Mouse (Mus musculus) lung, embryonic 15.5 days (tissue): ENCODE data around the gene Tmco1. TPM values are rescaled to one million over a fixed set of nuclear protein-coding genes. Genes with fewer than 3 reads are reported as not detected.

Experiments
- ATAC-seq: fragments of 200-750 bp; cut with Nextera tagmentation; 2 replicates; pipeline ENCODE4 v1.8.0; 2017; ENCODE audit warnings: moderate number of reproducible peaks, borderline replicate concordance; ENCODE audit not compliant: low FRiP score, low TSS enrichment; ENCODE audit errors: extremely low read depth
- H3K27ac ChIP-seq: fragments of 300-500 bp; sonication (generic); 2 replicates; pipeline ENCODE4 v1.5.1; 2015; ENCODE audit warnings: moderate library complexity, mild to moderate bottlenecking, inconsistent platforms
- H3K27me3 ChIP-seq: fragments of 300-500 bp; sonication (generic); 2 replicates; pipeline ENCODE4 v1.6.1; 2015; ENCODE audit warnings: inconsistent platforms
- H3K36me3 ChIP-seq: fragments of 300-500 bp; sonication (generic); 2 replicates; pipeline ENCODE4 v1.6.1; 2015; ENCODE audit warnings: inconsistent platforms
- H3K4me1 ChIP-seq: fragments of 300-500 bp; sonication (generic); 2 replicates; pipeline ENCODE4 v1.6.1; 2015; ENCODE audit warnings: inconsistent platforms
- H3K4me2 ChIP-seq: fragments of 300-500 bp; sonication (generic); 2 replicates; pipeline ENCODE4 v1.6.1; 2015; ENCODE audit warnings: inconsistent platforms, mild to moderate bottlenecking, moderate library complexity
- H3K4me3 ChIP-seq: fragments of 300-500 bp; sonication (generic); 2 replicates; pipeline ENCODE4 v1.5.1; 2015; ENCODE audit warnings: mild to moderate bottlenecking, inconsistent platforms
- H3K9ac ChIP-seq: fragments of 300-500 bp; sonication (generic); 2 replicates; pipeline ENCODE4 v1.6.1; 2015; ENCODE audit warnings: inconsistent platforms
- H3K9me3 ChIP-seq: fragments of 300-500 bp; sonication (generic); 2 replicates; pipeline ENCODE4 v1.6.1; 2016; ENCODE audit warnings: inconsistent platforms
- WGBS: fragments of 180-500 bp; shearing (Covaris S2); methylation state at CpG from one replicate; pipeline ENCODE4 v1.1.7; 2015; 5-methylcytosine and 5-hydroxymethylcytosine counted together
- polyA plus RNA-seq: library from polyadenylated mRNA; unstranded; fragments of >200 nt; fragmentation: Nextera tagmentation; extraction: Ambion mirVana; gene quantifications from 2 replicates; pipeline ENCODE4 v1.2.1, GENCODE M21; 2015

Gene Tmco1
- polyA plus RNA-seq, result 101 TPM in 2 replicates

GRCm38 (mm10) chr1:167308261-167309054 lies at the start of gene Tmco1:
TSS of gene Tmco1 (plus strand) at chr1:167308378.
- Histone ChIP-seq H3K27me3 (no peaks in the 10 kb centered on the region), H3K36me3 (0 out of 2 replicates have a peak, but pooled peaks cover 9% of the 10 kb centered on the region), H3K9ac (peak within 1 kb of the TSS; percentile 88), H3K4me1 (peaks cover 6% of the 10 kb centered on the region), H3K27ac (peak within 1 kb of the TSS; percentile 86), H3K4me2 (peak within 1 kb of the TSS; percentile 84), H3K9me3 (no peaks in the 10 kb centered on the region), H3K4me3 (peak within 1 kb of the TSS; percentile 84)
- ATAC-seq, result peak; percentile 96
- under 1% methylated on average over 77 of the region's 82 CpGs for WGBS

GRCm38 (mm10) chr1:167259702-167260101 lies 48.5 kb upstream of the Tmco1 start:
- Histone ChIP-seq H3K27me3 (no peaks in the 10 kb centered on the region), H3K4me2 (no peak overlapping the region), H3K4me1 (peaks cover 59% of the 10 kb centered on the region), H3K9ac (no peak overlapping the region), H3K4me3 (no peak overlapping the region), H3K27ac (peak overlapping the region; percentile 12; the same call in 1 of the 2 replicates), H3K9me3 (no peaks in the 10 kb centered on the region), H3K36me3 (no peaks in the 10 kb centered on the region)
- WGBS, result 36% methylated on average over 10 of the region's 10 CpGs
- no peak for ATAC-seq

- no peaks in the 10 kb centered on the region for H3K27me3 ChIP-seq
- H3K9ac ChIP-seq, result no peak overlapping the region
- no peak overlapping the region for H3K27ac ChIP-seq
- no peaks in the 10 kb centered on the region for H3K36me3 ChIP-seq
- WGBS, result 69% methylated on average over 11 of the region's 11 CpGs
- no peak overlapping the region for H3K4me2 ChIP-seq
- H3K9me3 ChIP-seq, result no peaks in the 10 kb centered on the region
- no peak overlapping the region for H3K4me3 ChIP-seq
- H3K4me1 ChIP-seq, result peaks cover 41% of the 10 kb centered on the region
- 0 out of 2 replicates have a peak, but pooled peaks have one; percentile 32 for ATAC-seq
These were observed 46.4 kb upstream of the Tmco1 start for GRCm38 (mm10) chr1:167261750-167262149.

- H3K4me2 ChIP-seq, result no peak overlapping the region
- peaks cover 34% of the 10 kb centered on the region for H3K4me1 ChIP-seq
- H3K36me3 ChIP-seq, result no peaks in the 10 kb centered on the region
- no peaks in the 10 kb centered on the region for H3K9me3 ChIP-seq
- 56% methylated on average over 10 of the region's 10 CpGs for WGBS
- no peaks in the 10 kb centered on the region for H3K27me3 ChIP-seq
- H3K9ac ChIP-seq, result no peak overlapping the region
- ATAC-seq, result no peak
- H3K27ac ChIP-seq, result no peak overlapping the region
- H3K4me3 ChIP-seq, result no peak overlapping the region
These were observed 45.6 kb upstream of the Tmco1 start for GRCm38 (mm10) chr1:167262489-167263041.

GRCm38 (mm10) chr1:167265366-167265765 lies 42.8 kb upstream of the Tmco1 start:
- no peak overlapping the region for H3K27ac ChIP-seq
- no peak overlapping the region for H3K4me3 ChIP-seq
- no peak for ATAC-seq
- H3K4me1 ChIP-seq, result peaks cover 52% of the 10 kb centered on the region
- H3K36me3 ChIP-seq, result no peaks in the 10 kb centered on the region
- WGBS, result 73% methylated on average over 4 of the region's 4 CpGs
- no peak overlapping the region for H3K4me2 ChIP-seq
- no peaks in the 10 kb centered on the region for H3K27me3 ChIP-seq
- H3K9ac ChIP-seq, result no peak overlapping the region
- no peaks in the 10 kb centered on the region for H3K9me3 ChIP-seq

- no peak overlapping the region for H3K4me3 ChIP-seq
- H3K9me3 ChIP-seq, result no peaks in the 10 kb centered on the region
- no peaks in the 10 kb centered on the region for H3K27me3 ChIP-seq
- WGBS, result 81% methylated on average over 3 of the region's 3 CpGs
- no peak overlapping the region for H3K27ac ChIP-seq
- no peaks in the 10 kb centered on the region for H3K36me3 ChIP-seq
- ATAC-seq, result no peak
- H3K4me2 ChIP-seq, result no peak overlapping the region
- H3K9ac ChIP-seq, result no peak overlapping the region
- peaks cover 59% of the 10 kb centered on the region for H3K4me1 ChIP-seq
These were observed 41.5 kb upstream of the Tmco1 start for GRCm38 (mm10) chr1:167266720-167267119.

- 85% methylated on average over 9 of the region's 9 CpGs for WGBS
- Histone ChIP-seq H3K9me3 (no peaks in the 10 kb centered on the region), H3K4me1 (peaks cover 52% of the 10 kb centered on the region), H3K4me2 (peak overlapping the region; percentile 58; the same call in 1 of the 2 replicates), H3K27me3 (no peaks in the 10 kb centered on the region), H3K4me3 (no peak overlapping the region), H3K27ac (peak overlapping the region; percentile 93; the same call in 1 of the 2 replicates), H3K36me3 (no peaks in the 10 kb centered on the region), H3K9ac (no peak overlapping the region)
- ATAC-seq, result no peak
These were observed 39.7 kb upstream of the Tmco1 start for GRCm38 (mm10) chr1:167268360-167269063.

- Histone ChIP-seq H3K4me3 (peak overlapping the region; percentile 9; the same call in 1 of the 2 replicates), H3K27ac (peak overlapping the region; percentile 93), H3K9ac (0 out of 2 replicates have a peak overlapping the region, but pooled peaks have one; percentile 1), H3K27me3 (no peaks in the 10 kb centered on the region), H3K9me3 (no peaks in the 10 kb centered on the region), H3K36me3 (no peaks in the 10 kb centered on the region), H3K4me1 (peaks cover 56% of the 10 kb centered on the region), H3K4me2 (peak overlapping the region; percentile 58)
- peak; percentile 33; the same call in 1 of the 2 replicates for ATAC-seq
- WGBS, result 27% methylated on average over 14 of the region's 14 CpGs
These were observed 38.8 kb upstream of the Tmco1 start for GRCm38 (mm10) chr1:167269350-167269811.

GRCm38 (mm10) chr1:167269856-167270270 lies 38.3 kb upstream of the Tmco1 start:
- Histone ChIP-seq H3K27me3 (no peaks in the 10 kb centered on the region), H3K9me3 (no peaks in the 10 kb centered on the region), H3K4me1 (peaks cover 61% of the 10 kb centered on the region), H3K27ac (peak overlapping the region; percentile 93), H3K9ac (no peak overlapping the region; the same call in 1 of the 2 replicates), H3K4me2 (peak overlapping the region; percentile 58), H3K4me3 (peak overlapping the region; percentile 9), H3K36me3 (no peaks in the 10 kb centered on the region)
- peak; percentile 69; the same call in 1 of the 2 replicates for ATAC-seq
- 5% methylated on average over 6 of the region's 6 CpGs for WGBS

- Histone ChIP-seq H3K9ac (no peak overlapping the region; the same call in 1 of the 2 replicates), H3K27me3 (no peaks in the 10 kb centered on the region), H3K9me3 (no peaks in the 10 kb centered on the region), H3K27ac (peak overlapping the region; percentile 93), H3K36me3 (no peaks in the 10 kb centered on the region), H3K4me1 (peaks cover 63% of the 10 kb centered on the region), H3K4me2 (peak overlapping the region; percentile 58), H3K4me3 (peak overlapping the region; percentile 9)
- WGBS, result 6% methylated on average over 19 of the region's 19 CpGs
- ATAC-seq, result peak; percentile 60
These were observed 37.7 kb upstream of the Tmco1 start for GRCm38 (mm10) chr1:167270342-167271111.

- Histone ChIP-seq H3K27ac (peak overlapping the region; percentile 93), H3K4me2 (0 out of 2 replicates have a peak overlapping the region, but pooled peaks have one; percentile 58), H3K9ac (no peak overlapping the region), H3K9me3 (no peaks in the 10 kb centered on the region), H3K4me1 (peaks cover 63% of the 10 kb centered on the region), H3K27me3 (no peaks in the 10 kb centered on the region), H3K36me3 (no peaks in the 10 kb centered on the region), H3K4me3 (no peak overlapping the region)
- ATAC-seq, result no peak
- WGBS, result 28% methylated on average over 4 of the region's 4 CpGs
These were observed 36.9 kb upstream of the Tmco1 start for GRCm38 (mm10) chr1:167271304-167271703.
